Mouse (Mus musculus) stomach, postnatal 0 days (tissue): ENCODE results near the gene Vmn2r108. TPM values are rescaled to one million over a fixed set of nuclear protein-coding genes. Genes with fewer than 3 reads are reported as not detected.
"Not testable (repeated sequence)": the region's sequence is repeated elsewhere in the genome, so short reads cannot be mapped to it uniquely, and the experiment has no call there.

Experiments used
- ATAC-seq: fragments of 200-750 bp; cut with Nextera tagmentation; 2 replicates; pipeline ENCODE4 v1.8.0; 2017; ENCODE audit not compliant: low FRiP score, low TSS enrichment
- DNase-seq: peaks from one replicate; pipeline ENCODE4 v3.0.0-alpha.2; 2016; ENCODE audit warnings: low spot score
- H3K27ac ChIP-seq: fragments of 300-500 bp; sonication (generic); replicated peaks from 2 replicates; pipeline ENCODE4 v1.5.1; 2014; ENCODE audit warnings: mild to moderate bottlenecking, control low read depth
- H3K27me3 ChIP-seq: fragments of 300-500 bp; sonication (generic); 2 replicates; pipeline ENCODE4 v1.6.1; 2014; ENCODE audit warnings: low read length; ENCODE audit not compliant: control insufficient read depth, insufficient read depth
- H3K36me3 ChIP-seq: fragments of 300-500 bp; sonication (generic); 2 replicates; pipeline ENCODE4 v1.6.1; 2014; ENCODE audit warnings: low read length, mixed read lengths; ENCODE audit not compliant: control insufficient read depth, insufficient read depth
- H3K4me1 ChIP-seq: fragments of 300-500 bp; sonication (generic); replicated peaks from 2 replicates; pipeline ENCODE4 v1.6.1; 2014; ENCODE audit warnings: antibody characterized with exemption; ENCODE audit not compliant: control insufficient read depth, insufficient read depth
- H3K4me2 ChIP-seq: fragments of 300-500 bp; sonication (generic); replicated peaks from 2 replicates; pipeline ENCODE4 v1.6.1; 2014; ENCODE audit warnings: low read depth, mild to moderate bottlenecking, control low read depth, moderate library complexity
- H3K4me3 ChIP-seq: fragments of 300-500 bp; sonication (generic); 2 replicates; pipeline ENCODE4 v1.5.1; 2014; ENCODE audit warnings: low read depth, low read length, control low read depth
- H3K9ac ChIP-seq: fragments of 300-500 bp; sonication (generic); 2 replicates; pipeline ENCODE4 v1.6.1; 2014; ENCODE audit warnings: mild to moderate bottlenecking, low read length, control low read depth, mixed read lengths
- H3K9me3 ChIP-seq: fragments of 300-500 bp; sonication (generic); 2 replicates; pipeline ENCODE4 v1.6.1; 2016; ENCODE audit warnings: low read length; ENCODE audit not compliant: control insufficient read depth
- CTCF ChIP-seq: IDR thresholded peaks from 2 replicates; pipeline ENCODE4 v1.5.1; 2016; ENCODE audit warnings: antibody characterized with exemption, low read depth, mild to moderate bottlenecking, moderate library complexity
- EP300 ChIP-seq: optimal IDR thresholded peaks from 2 replicates; pipeline ENCODE3; 2016; ENCODE audit warnings: antibody characterized with exemption
- WGBS: fragments of 180-500 bp; shearing (Covaris S2); extraction: QIAGEN DNeasy Blood & Tissue Kit; methylation state at CpG from one replicate; pipeline ENCODE4 v1.1.7; 2014; 5-methylcytosine and 5-hydroxymethylcytosine counted together
- polyA plus RNA-seq: library from polyadenylated mRNA; unstranded; fragments of >200 nt; fragmentation: Nextera tagmentation; extraction: Ambion mirVana; gene quantifications from 2 replicates; pipeline ENCODE4 v1.2.1, GENCODE M21; 2015

The Vmn2r108 gene
- polyA plus RNA-seq, result not detected in 2 replicates

- DNase-seq (no peak), ATAC-seq (no peak)
- no peak for TF ChIP-seq EP300
- no peak for TF ChIP-seq CTCF
- Histone ChIP-seq H3K4me1 (no peaks in the 10 kb centered on the region), H3K4me2 (no peak within 1 kb of the TSS), H3K27ac (no peak within 1 kb of the TSS), H3K36me3 (no peaks in the 10 kb centered on the region), H3K9me3 (no peaks in the 10 kb centered on the region), H3K27me3 (no peaks in the 10 kb centered on the region), H3K4me3 (no peak within 1 kb of the TSS), H3K9ac (no peak within 1 kb of the TSS)
Observed at GRCm38 (mm10) chr17:20481231-20481630, at the start of gene Vmn2r108. TSS of gene Vmn2r108 (minus strand) at chr17:20481331.

GRCm38 (mm10) chr17:20508247-20508646, 27.1 kb upstream of the Vmn2r108 start:
- H3K4me2 ChIP-seq, H3K27ac ChIP-seq, ATAC-seq: not testable (repeated sequence)

GRCm38 (mm10) chr17:20497858-20498257, 16.7 kb upstream of the Vmn2r108 start, which contains the start of gene Vmn1r225:
TSS of gene Vmn1r225 (plus strand) at chr17:20498158.
- no peak for TF ChIP-seq CTCF
- no peak for TF ChIP-seq EP300
- H3K4me1 ChIP-seq, result no peaks in the 10 kb centered on the region
- H3K9me3 ChIP-seq, result no peaks in the 10 kb centered on the region
- H3K4me3 ChIP-seq, result no peak within 1 kb of the TSS
- H3K4me2 ChIP-seq, result no peak within 1 kb of the TSS
- no peak for ATAC-seq
- H3K9ac ChIP-seq, result no peak within 1 kb of the TSS
- no peak within 1 kb of the TSS for H3K27ac ChIP-seq
- H3K27me3 ChIP-seq, result no peaks in the 10 kb centered on the region
- H3K36me3 ChIP-seq, result no peaks in the 10 kb centered on the region
- DNase-seq, result no peak

More at GRCm38 (mm10) chr17:20508247-20508646, 27.1 kb upstream of the Vmn2r108 start:
- H3K4me1 ChIP-seq, H3K9me3 ChIP-seq, H3K36me3 ChIP-seq, H3K27me3 ChIP-seq, DNase-seq, H3K9ac ChIP-seq, H3K4me3 ChIP-seq: not testable (repeated sequence)

GRCm38 (mm10) chr17:20473311-20473710, 7.8 kb downstream of the Vmn2r108 start:
- TF ChIP-seq CTCF (no peak), EP300 (no peak)
- H3K9ac ChIP-seq, result no peak overlapping the region
- WGBS, result 64% methylated on average over 3 of the region's 3 CpGs
- H3K4me1 ChIP-seq, result no peaks in the 10 kb centered on the region
- no peaks in the 10 kb centered on the region for H3K27me3 ChIP-seq
- no peak overlapping the region for H3K27ac ChIP-seq
- no peak overlapping the region for H3K4me3 ChIP-seq
- H3K36me3 ChIP-seq, result no peaks in the 10 kb centered on the region
- ATAC-seq (no peak), DNase-seq (no peak)
- no peak overlapping the region for H3K4me2 ChIP-seq
- H3K9me3 ChIP-seq, result no peaks in the 10 kb centered on the region

GRCm38 (mm10) chr17:20439263-20439662, 41.9 kb downstream of the Vmn2r108 start:
- Histone ChIP-seq H3K4me3 (no peak overlapping the region), H3K36me3 (no peaks in the 10 kb centered on the region), H3K27me3 (no peaks in the 10 kb centered on the region), H3K9ac (no peak overlapping the region), H3K4me2 (no peak overlapping the region), H3K27ac (no peak overlapping the region), H3K9me3 (no peaks in the 10 kb centered on the region), H3K4me1 (no peaks in the 10 kb centered on the region)
- ATAC-seq, result no peak
- TF ChIP-seq EP300, result no peak
- TF ChIP-seq CTCF, result no peak
- no peak for DNase-seq

- no peak for DNase-seq
- no peak within 1 kb of the TSS for H3K9ac ChIP-seq
- WGBS, result 19% methylated on average over 1 of the region's 1 CpGs
- no peak within 1 kb of the TSS for H3K4me2 ChIP-seq
- no peaks in the 10 kb centered on the region for H3K4me1 ChIP-seq
- H3K9me3 ChIP-seq, result no peaks in the 10 kb centered on the region
- H3K27me3 ChIP-seq, result no peaks in the 10 kb centered on the region
- ATAC-seq, result no peak
- H3K4me3 ChIP-seq, result no peak within 1 kb of the TSS
- TF ChIP-seq EP300 (no peak), CTCF (no peak)
- no peak within 1 kb of the TSS for H3K27ac ChIP-seq
- H3K36me3 ChIP-seq, result no peaks in the 10 kb centered on the region
Observed at GRCm38 (mm10) chr17:20413846-20414245, 67.3 kb downstream of the Vmn2r108 start, which contains the start of gene Vmn1r224. TSS of gene Vmn1r224 (plus strand) at chr17:20414146.

Other genes starting within 250 kb of the Vmn2r108 start
- gene Vmn2r105, start 246.3 kb downstream of the Vmn2r108 start, polyA plus RNA-seq, result 0.01 TPM in 1 of 2 replicates, not detected in the other
- gene Vmn2r106, start 195.8 kb downstream of the Vmn2r108 start, polyA plus RNA-seq, result not detected in 2 replicates
- gene Vmn2r107, start 136.1 kb downstream of the Vmn2r108 start, polyA plus RNA-seq, result 0.01 TPM in 1 of 2 replicates, not detected in the other
- 0.04 TPM in 1 of 2 replicates, not detected in the other for gene Vmn1r224, start 67.2 kb downstream of the Vmn2r108 start, polyA plus RNA-seq
- not detected in 2 replicates for gene Vmn1r225, start 16.8 kb upstream of the Vmn2r108 start, polyA plus RNA-seq
- gene Vmn2r109, start 83.4 kb upstream of the Vmn2r108 start, polyA plus RNA-seq, result not detected in 2 replicates
- 0.01 TPM in 1 of 2 replicates, not detected in the other for gene Vmn2r110, start 115.1 kb upstream of the Vmn2r108 start, polyA plus RNA-seq
- gene Fpr-rs3, start 143.5 kb upstream of the Vmn2r108 start, polyA plus RNA-seq, result not detected in 2 replicates
- not detected in 2 replicates for gene Vmn1r226, start 201.5 kb upstream of the Vmn2r108 start, polyA plus RNA-seq
- not detected in 2 replicates for gene Vmn1r227, start 248.5 kb upstream of the Vmn2r108 start, polyA plus RNA-seq